8 mouse cellular contexts compared by ENCODE assay signal in the genomic region with DNA sequence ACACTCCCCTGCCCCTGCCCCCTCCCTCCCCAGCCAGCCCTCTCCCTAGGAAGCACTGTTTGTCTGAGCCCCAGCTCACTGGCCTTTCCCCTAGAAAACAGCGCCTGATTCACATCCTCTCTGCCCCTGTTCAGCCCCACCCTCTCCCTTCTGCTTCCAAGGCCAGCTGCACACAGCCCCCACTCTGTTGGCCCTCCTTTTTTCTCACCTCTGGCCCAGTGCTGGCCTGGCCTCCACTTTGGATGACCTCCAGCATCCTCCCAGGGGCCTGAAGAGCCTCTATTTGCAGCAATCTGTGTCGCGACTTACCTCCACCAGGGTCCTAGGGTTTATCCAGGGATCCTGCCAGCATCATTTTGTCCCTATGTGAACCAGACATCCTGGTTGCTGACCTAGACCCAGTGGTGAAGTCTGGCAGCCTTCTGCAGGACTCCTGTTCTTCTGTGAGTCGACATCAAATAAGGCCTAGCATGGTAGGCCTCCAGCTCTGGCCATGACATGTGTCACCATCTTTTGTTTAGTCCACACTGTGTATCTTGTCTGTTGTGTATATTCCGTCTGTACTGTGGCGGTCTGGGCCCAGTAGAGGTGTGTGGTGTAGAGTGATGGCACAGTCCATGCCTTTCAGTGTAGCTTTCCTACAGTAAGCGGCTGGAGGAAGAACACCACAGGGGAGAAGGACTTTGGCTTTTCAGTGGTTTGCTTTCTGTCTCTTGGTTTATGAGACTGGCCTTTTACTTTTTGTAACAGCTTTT.
DNase-seq lines count a peak whose midpoint lies in the region; ATAC-seq lines count a peak whose summit lies in the region.

No protein-coding gene starts in this region.

- H3K4me2 ChIP-seq in forebrain, embryonic 14.5 days (ENCODE audit: low read length) = no peak overlapping the region
- H3K4me2 ChIP-seq in limb, embryonic 11.5 days (ENCODE audit: low read depth, severe bottlenecking) = no peak overlapping the region
- H3K4me2 ChIP-seq in midbrain, embryonic 12.5 days (replicated peaks) = no peak overlapping the region

- peak overlapping the region; percentile 48 for H3K27ac ChIP-seq in forebrain, embryonic 14.5 days (ENCODE audit: low read depth, low read length)
- H3K27ac ChIP-seq in limb, embryonic 11.5 days (replicated peaks; ENCODE audit: low read depth, low read length) = no peak overlapping the region
- 0 out of 2 replicates have a peak overlapping the region, but pooled peaks have one; percentile 27 for H3K27ac ChIP-seq in midbrain, embryonic 12.5 days (replicated peaks)

- H3K9ac ChIP-seq in forebrain, embryonic 14.5 days (ENCODE audit: low read length) = no peak overlapping the region
- H3K9ac ChIP-seq in limb, embryonic 11.5 days (ENCODE audit: low read length) = 0 out of 2 replicates have a peak overlapping the region, but pooled peaks have one; percentile 9
- no peak overlapping the region for H3K9ac ChIP-seq in midbrain, embryonic 12.5 days (replicated peaks)

- no peak for ATAC-seq in forebrain, embryonic 14.5 days
- ATAC-seq in limb, embryonic 11.5 days (ENCODE audit: insufficient number of reproducible peaks, low FRiP score, low TSS enrichment, low read depth) = no peak
- ATAC-seq in midbrain, embryonic 12.5 days (ENCODE audit: low FRiP score, low read depth) = peak; percentile 41; the same call in 1 of the 2 replicates
- ATAC-seq in megakaryocyte progenitor cell, adult 5-6 weeks (replicated peaks; ENCODE audit: poor library complexity) = no peak

- no peaks in the 10 kb centered on the region for H3K27me3 ChIP-seq in forebrain, embryonic 14.5 days (replicated peaks; ENCODE audit: control insufficient read depth, insufficient read depth, low read length)
- H3K27me3 ChIP-seq in limb, embryonic 11.5 days (ENCODE audit: control insufficient read depth, insufficient read depth, low read length) = no peaks in the 10 kb centered on the region
- no peaks in the 10 kb centered on the region for H3K27me3 ChIP-seq in midbrain, embryonic 12.5 days

- H3K4me3 ChIP-seq in forebrain, embryonic 14.5 days (ENCODE audit: low read depth, low read length) = no peak overlapping the region
- no peak overlapping the region for H3K4me3 ChIP-seq in limb, embryonic 11.5 days (ENCODE audit: low read depth, low read length)
- H3K4me3 ChIP-seq in midbrain, embryonic 12.5 days = no peak overlapping the region

- peaks cover 10% of the 10 kb centered on the region; the same call in 1 of the 2 replicates for H3K36me3 ChIP-seq in forebrain, embryonic 14.5 days (ENCODE audit: control insufficient read depth, insufficient read depth, low read length)
- H3K36me3 ChIP-seq in limb, embryonic 11.5 days (ENCODE audit: control insufficient read depth, insufficient read depth, low read length) = 0 out of 2 replicates have a peak, but pooled peaks cover 2% of the 10 kb centered on the region
- peaks cover 9% of the 10 kb centered on the region; the same call in 1 of the 2 replicates for H3K36me3 ChIP-seq in midbrain, embryonic 12.5 days

- WGBS in forebrain, embryonic 14.5 days = 76% methylated on average over 7 of the region's 7 CpGs
- 70% methylated on average over 7 of the region's 7 CpGs for WGBS in limb, embryonic 11.5 days
- 70% methylated on average over 7 of the region's 7 CpGs for WGBS in midbrain, embryonic 12.5 days

- no peaks in the 10 kb centered on the region for H3K9me3 ChIP-seq in forebrain, embryonic 14.5 days (replicated peaks; ENCODE audit: control insufficient read depth, low read length)
- no peaks in the 10 kb centered on the region for H3K9me3 ChIP-seq in limb, embryonic 11.5 days (ENCODE audit: control insufficient read depth, low read length)
- no peaks in the 10 kb centered on the region for H3K9me3 ChIP-seq in midbrain, embryonic 12.5 days

- H3K4me1 ChIP-seq in forebrain, embryonic 14.5 days (ENCODE audit: control insufficient read depth, insufficient read depth, low read length) = 0 out of 2 replicates have a peak, but pooled peaks cover 4% of the 10 kb centered on the region
- H3K4me1 ChIP-seq in limb, embryonic 11.5 days (ENCODE audit: control insufficient read depth, insufficient read depth, low read length) = peaks cover 4% of the 10 kb centered on the region; the same call in 1 of the 2 replicates
- peaks cover 22% of the 10 kb centered on the region for H3K4me1 ChIP-seq in midbrain, embryonic 12.5 days

- peak; percentile 42 for DNase-seq in layer of hippocampus, adult 11-12 months (ENCODE audit: low spot score)
- no peak for DNase-seq in layer of hippocampus, postnatal 36 days
- DNase-seq in forebrain, embryonic 14.5 days (ENCODE audit: low spot score) = no peak
- DNase-seq in heart, postnatal 4 days = peak; percentile 82
- no peak for DNase-seq in limb, embryonic 11.5 days (ENCODE audit: low spot score)
- no peak for DNase-seq in thymus, postnatal 14 days

Comparison
In these comparisons a context has a peak if more than half of its experiments do, and no peak if none do; other contexts are left out.
1. DNase-seq: peak in layer of hippocampus, adult 11-12 months (single experiment) and heart, postnatal 4 days (single experiment); none in layer of hippocampus, postnatal 36 days (0 of 2), forebrain, embryonic 14.5 days (single experiment), limb, embryonic 11.5 days (single experiment) and thymus, postnatal 14 days (single experiment).